Mouse (Mus musculus): ENCODE data around the gene Ninl. TPM values are rescaled to one million over a fixed set of nuclear protein-coding genes. Genes with fewer than 3 reads are reported as not detected.

The Ninl gene
- polyA plus RNA-seq (2012; ENCODE audit: insufficient read depth, low replicate concordance) = 4.3 and 9.3 TPM in 2 replicates

DNA sequence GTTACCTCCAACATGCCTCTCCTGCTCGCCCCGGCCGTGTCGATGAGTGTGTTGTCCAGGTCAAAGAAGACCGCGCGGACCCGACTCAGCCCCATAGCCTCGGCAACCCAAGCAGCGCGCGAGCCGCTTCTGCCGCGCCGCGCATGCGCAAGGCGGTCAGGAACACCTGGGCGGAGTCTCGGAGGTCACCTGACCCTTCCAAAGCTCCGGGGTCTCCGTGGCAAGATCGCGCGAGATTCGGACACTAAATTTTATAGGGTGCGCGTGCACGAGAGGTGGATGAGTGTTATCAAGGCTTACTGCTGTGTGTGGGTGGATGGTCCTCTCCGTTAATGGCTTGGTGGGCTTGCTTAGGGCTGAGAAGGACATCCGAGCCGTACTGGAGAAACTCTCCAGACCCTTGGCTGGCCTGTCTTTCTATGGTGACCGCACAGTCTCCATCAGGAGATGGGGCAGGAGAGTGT lies at the start of gene Ninl, which contains the start of gene Nanp:
TSS of gene Ninl (minus strand) at position 151 of the 464 bp plus-strand sequence.
TSS of gene Nanp (minus strand) at position 167 of the 464 bp plus-strand sequence.
- no peak for TF ChIP-seq FLI1 (IDR thresholded peaks at IDR 0.05; ENCODE audit: low read length)
- no peak for TF ChIP-seq GATA1 (IDR thresholded peaks at IDR 0.05; ENCODE audit: borderline replicate concordance, low read length)
- no peaks in the 10 kb centered on the region for H3K9me3 ChIP-seq
- H3K4me3 ChIP-seq (replicated peaks) = peak within 1 kb of the TSS; percentile 99
- H3K4me1 ChIP-seq = peaks cover 39% of the 10 kb centered on the region
- H3K36me3 ChIP-seq (replicated peaks; ENCODE audit: low read length) = peaks cover 9% of the 10 kb centered on the region
- H3K27me3 ChIP-seq (replicated peaks) = no peaks in the 10 kb centered on the region

- no peak for TF ChIP-seq GATA1 (IDR thresholded peaks at IDR 0.05; ENCODE audit: borderline replicate concordance, low read length)
- TF ChIP-seq FLI1 (IDR thresholded peaks at IDR 0.05; ENCODE audit: low read length) = no peak
- Histone ChIP-seq H3K36me3 (replicated peaks; ENCODE audit: low read length) (no peaks in the 10 kb centered on the region), H3K4me3 (replicated peaks) (no peak overlapping the region)
Observed at GRCm38 (mm10) chr2:151056637-151057036, 17.5 kb upstream of the Ninl start.

GRCm38 (mm10) chr2:151040411-151040810 lies 1.2 kb upstream of the Ninl start:
- H3K4me3 ChIP-seq (replicated peaks) = peak overlapping the region; percentile 42
- no peaks in the 10 kb centered on the region for H3K36me3 ChIP-seq (replicated peaks; ENCODE audit: low read length)
- TF ChIP-seq FLI1 (IDR thresholded peaks at IDR 0.05; ENCODE audit: low read length) (no peak), GATA1 (IDR thresholded peaks at IDR 0.05; ENCODE audit: borderline replicate concordance, low read length) (no peak)
- no peaks in the 10 kb centered on the region for H3K9me3 ChIP-seq
- H3K4me1 ChIP-seq = peaks cover 30% of the 10 kb centered on the region
- H3K27me3 ChIP-seq (replicated peaks) = no peaks in the 10 kb centered on the region

More at GRCm38 (mm10) chr2:151056637-151057036, 17.5 kb upstream of the Ninl start:
- Histone ChIP-seq H3K27me3 (replicated peaks) (peaks cover 12% of the 10 kb centered on the region), H3K4me1 (peaks cover 5% of the 10 kb centered on the region; the same call in 1 of the 2 replicates), H3K9me3 (peaks cover 2% of the 10 kb centered on the region)

DNA sequence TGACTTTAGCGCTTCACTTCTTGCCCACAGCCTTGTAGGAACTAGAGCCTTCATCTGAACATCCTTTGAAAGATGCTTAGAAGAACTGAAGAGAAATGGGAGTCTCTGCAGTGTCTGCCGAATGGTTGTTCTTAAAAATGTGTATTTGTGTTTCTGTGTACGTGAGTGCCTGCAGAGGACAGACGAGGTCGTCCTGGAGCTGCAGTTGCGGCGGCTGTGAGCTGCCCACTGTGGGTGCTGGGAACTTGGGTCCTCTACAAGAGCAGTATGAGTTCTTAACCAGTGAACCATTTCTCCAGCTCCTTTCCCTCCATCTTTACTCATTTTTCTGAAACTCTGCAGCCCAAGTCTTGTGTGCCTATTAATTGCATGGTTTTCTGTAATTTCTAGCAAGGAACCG lies 544 bp upstream of the Ninl start:
- H3K27me3 ChIP-seq (replicated peaks) = no peaks in the 10 kb centered on the region
- H3K4me3 ChIP-seq (replicated peaks) = peak overlapping the region; percentile 99

GRCm38 (mm10) chr2:151038811-151039222 lies 365 bp downstream of the Ninl start:
- H3K27me3 ChIP-seq (replicated peaks) = no peaks in the 10 kb centered on the region
- no peaks in the 10 kb centered on the region for H3K9me3 ChIP-seq
- H3K4me3 ChIP-seq (replicated peaks) = peak overlapping the region; percentile 99
- TF ChIP-seq GATA1 (IDR thresholded peaks at IDR 0.05; ENCODE audit: borderline replicate concordance, low read length) (no peak), FLI1 (IDR thresholded peaks at IDR 0.05; ENCODE audit: low read length) (no peak)
- peaks cover 43% of the 10 kb centered on the region for H3K4me1 ChIP-seq
- peaks cover 14% of the 10 kb centered on the region for H3K36me3 ChIP-seq (replicated peaks; ENCODE audit: low read length)

More for the DNA sequence above, 544 bp upstream of the Ninl start:
- Histone ChIP-seq H3K9me3 (no peaks in the 10 kb centered on the region), H3K4me1 (peaks cover 34% of the 10 kb centered on the region), H3K36me3 (replicated peaks; ENCODE audit: low read length) (peaks cover 5% of the 10 kb centered on the region)
- no peak for TF ChIP-seq GATA1 (IDR thresholded peaks at IDR 0.05; ENCODE audit: borderline replicate concordance, low read length)
- no peak for TF ChIP-seq FLI1 (IDR thresholded peaks at IDR 0.05; ENCODE audit: low read length)

- peak overlapping the region; percentile 99 for H3K4me3 ChIP-seq (replicated peaks)
- H3K27me3 ChIP-seq (replicated peaks) = no peaks in the 10 kb centered on the region
- H3K36me3 ChIP-seq (replicated peaks; ENCODE audit: low read length) = peaks cover 20% of the 10 kb centered on the region
- H3K9me3 ChIP-seq = no peaks in the 10 kb centered on the region
- H3K4me1 ChIP-seq = peaks cover 49% of the 10 kb centered on the region
- TF ChIP-seq GATA1 (IDR thresholded peaks at IDR 0.05; ENCODE audit: borderline replicate concordance, low read length) (no peak), FLI1 (IDR thresholded peaks at IDR 0.05; ENCODE audit: low read length) (no peak)
Observed at GRCm38 (mm10) chr2:151037876-151038552, 1.2 kb downstream of the Ninl start.

DNA sequence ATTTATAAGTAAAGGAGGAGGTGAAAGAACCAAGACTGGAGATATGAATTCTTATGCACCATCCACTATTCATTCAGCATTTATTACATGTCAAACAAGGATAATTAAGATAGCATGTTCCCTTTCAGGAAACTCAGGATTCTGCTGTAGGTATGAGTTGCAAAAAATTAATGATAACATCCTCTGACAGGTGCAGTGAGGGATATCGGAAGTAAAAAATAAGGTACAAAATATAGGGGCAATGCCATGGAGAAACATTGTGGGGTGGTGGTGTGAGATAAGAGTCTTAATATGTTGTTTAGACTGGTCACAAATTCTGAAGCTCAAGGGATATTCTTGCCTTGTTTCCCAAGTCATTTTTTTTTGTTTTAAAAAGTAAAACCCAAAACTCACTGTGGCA lies 1.9 kb downstream of the Ninl start:
- Histone ChIP-seq H3K4me3 (replicated peaks) (peak overlapping the region; percentile 99), H3K9me3 (no peaks in the 10 kb centered on the region), H3K36me3 (replicated peaks; ENCODE audit: low read length) (peaks cover 24% of the 10 kb centered on the region), H3K4me1 (peaks cover 56% of the 10 kb centered on the region), H3K27me3 (replicated peaks) (no peaks in the 10 kb centered on the region)
- no peak for TF ChIP-seq FLI1 (IDR thresholded peaks at IDR 0.05; ENCODE audit: low read length)
- TF ChIP-seq GATA1 (IDR thresholded peaks at IDR 0.05; ENCODE audit: borderline replicate concordance, low read length) = no peak

DNA sequence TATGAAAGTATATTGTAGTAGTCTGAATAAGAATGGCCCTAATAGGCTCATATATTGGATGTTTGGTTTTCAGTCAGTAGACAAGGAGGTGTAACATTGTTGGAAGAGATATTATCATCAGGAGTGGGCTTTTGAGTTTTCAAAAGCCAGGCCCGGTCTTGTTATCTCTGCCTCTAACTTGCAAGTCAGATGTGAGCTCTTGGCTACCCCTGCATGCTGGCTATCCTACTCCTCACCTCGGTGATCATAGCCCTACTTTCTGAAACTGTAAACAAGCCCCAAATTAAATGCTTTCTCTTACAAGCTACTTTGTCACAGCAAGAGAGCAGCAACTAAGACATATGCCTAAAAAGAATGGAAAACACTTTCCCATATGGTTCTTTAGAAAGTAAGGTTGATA lies 2.5 kb downstream of the Ninl start:
- peaks cover 56% of the 10 kb centered on the region for H3K4me1 ChIP-seq
- peaks cover 24% of the 10 kb centered on the region for H3K36me3 ChIP-seq (replicated peaks; ENCODE audit: low read length)
- no peak overlapping the region for H3K4me3 ChIP-seq (replicated peaks)
- no peaks in the 10 kb centered on the region for H3K27me3 ChIP-seq (replicated peaks)
- H3K9me3 ChIP-seq = no peaks in the 10 kb centered on the region
- TF ChIP-seq FLI1 (IDR thresholded peaks at IDR 0.05; ENCODE audit: low read length) (no peak), GATA1 (IDR thresholded peaks at IDR 0.05; ENCODE audit: borderline replicate concordance, low read length) (no peak)

DNA sequence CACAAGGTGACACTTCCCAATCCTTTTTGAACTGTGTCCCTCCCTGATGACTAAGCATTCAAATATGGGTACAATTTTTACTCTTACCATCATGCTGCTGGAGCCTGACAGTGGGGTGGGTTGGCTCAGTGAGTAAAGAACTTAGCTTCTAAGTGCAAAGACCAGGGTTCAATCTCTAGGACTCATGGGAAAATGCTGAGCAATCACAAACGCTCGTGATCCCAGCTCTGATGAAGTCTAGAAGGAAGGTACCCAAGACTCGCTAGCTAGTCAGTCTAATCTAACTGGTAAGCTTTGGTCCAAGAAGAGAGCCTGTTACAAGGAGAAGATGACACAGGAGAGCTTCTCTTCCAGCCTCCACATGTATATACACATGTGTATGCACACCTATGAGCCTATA lies 4.7 kb downstream of the Ninl start:
- peaks cover 45% of the 10 kb centered on the region for H3K4me1 ChIP-seq
- TF ChIP-seq GATA1 (IDR thresholded peaks at IDR 0.05; ENCODE audit: borderline replicate concordance, low read length) (no peak), FLI1 (IDR thresholded peaks at IDR 0.05; ENCODE audit: low read length) (no peak)

GRCm38 (mm10) chr2:151021158-151021557 lies 18.0 kb downstream of the Ninl start:
- TF ChIP-seq FLI1 (IDR thresholded peaks at IDR 0.05; ENCODE audit: low read length) (no peak), GATA1 (IDR thresholded peaks at IDR 0.05; ENCODE audit: borderline replicate concordance, low read length) (no peak)
- H3K4me1 ChIP-seq = peaks cover 3% of the 10 kb centered on the region
- peaks cover 25% of the 10 kb centered on the region for H3K36me3 ChIP-seq (replicated peaks; ENCODE audit: low read length)
- no peak overlapping the region for H3K4me3 ChIP-seq (replicated peaks)
- no peaks in the 10 kb centered on the region for H3K27me3 ChIP-seq (replicated peaks)
- H3K9me3 ChIP-seq = no peaks in the 10 kb centered on the region

More for the DNA sequence above, 4.7 kb downstream of the Ninl start:
- Histone ChIP-seq H3K9me3 (no peaks in the 10 kb centered on the region), H3K4me3 (replicated peaks) (no peak overlapping the region), H3K27me3 (replicated peaks) (no peaks in the 10 kb centered on the region), H3K36me3 (replicated peaks; ENCODE audit: low read length) (peaks cover 28% of the 10 kb centered on the region)

All from megakaryocyte, embryonic 14.5 days (primary cell).